Mouse (Mus musculus): ENCODE measurements around the gene Gm21974. TPM values are rescaled to one million over a fixed set of nuclear protein-coding genes. Genes with fewer than 3 reads are reported as not detected.
"Not testable (repeated sequence)": the region's sequence is repeated elsewhere in the genome, so short reads cannot be mapped to it uniquely, and the experiment has no call there.

Gene Gm21974
- polyA plus RNA-seq (2015; fragmentation: Nextera tagmentation; extraction: Ambion mirVana), result not detected in 2 replicates

DNA sequence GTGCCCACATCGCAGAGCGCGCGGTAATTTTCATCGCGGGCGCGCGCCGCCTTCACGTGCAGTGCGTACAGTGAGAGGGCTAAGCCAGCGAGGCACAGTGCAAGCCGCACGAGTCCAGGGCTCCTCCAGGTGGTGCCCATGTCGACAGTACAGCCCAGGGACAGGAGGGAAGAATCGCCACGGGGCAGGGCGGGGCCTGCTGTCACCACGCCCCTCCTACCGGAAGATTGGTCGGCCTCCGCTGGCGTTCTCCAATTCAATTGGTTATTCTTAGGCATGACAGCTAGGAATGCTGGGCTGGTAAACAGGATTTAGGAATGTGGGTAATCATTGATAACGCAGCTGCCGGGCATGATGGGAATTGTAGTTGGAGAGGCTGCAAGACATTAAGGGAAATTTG lies at the start of gene Gm21974, which contains the start of gene Vkorc1:
Gene Gm21974, minus strand, starts transcription at position 13 of the 400 bp plus-strand sequence.
Gene Vkorc1, minus strand, starts transcription at position 176 of the 400 bp plus-strand sequence.
- H3K9me3 ChIP-seq, result no peaks in the 10 kb centered on the region
- under 1% methylated on average over 26 of the region's 26 CpGs for WGBS
- peaks cover 15% of the 10 kb centered on the region for H3K4me1 ChIP-seq (replicated peaks)
- peak within 1 kb of the TSS; percentile 87 for H3K27ac ChIP-seq
- peak within 1 kb of the TSS; percentile 88 for H3K4me2 ChIP-seq (replicated peaks)
- H3K27me3 ChIP-seq (replicated peaks), result no peaks in the 10 kb centered on the region
- peak; percentile 94 for ATAC-seq
- H3K36me3 ChIP-seq, result peaks cover 4% of the 10 kb centered on the region; the same call in 1 of the 2 replicates
- H3K9ac ChIP-seq, result peak within 1 kb of the TSS; percentile 68
- peak within 1 kb of the TSS; percentile 64 for H3K4me3 ChIP-seq (replicated peaks)

- peak; percentile 59; the same call in 1 of the 2 replicates for ATAC-seq
- Histone ChIP-seq H3K9me3 (no peaks in the 10 kb centered on the region), H3K4me2 (replicated peaks) (peak overlapping the region; percentile 47), H3K36me3 (no peaks in the 10 kb centered on the region), H3K4me1 (replicated peaks) (peaks cover 4% of the 10 kb centered on the region; the same call in 1 of the 2 replicates), H3K27me3 (replicated peaks) (peaks cover 26% of the 10 kb centered on the region), H3K4me3 (replicated peaks) (no peak overlapping the region; the same call in 1 of the 2 replicates), H3K27ac (no peak overlapping the region), H3K9ac (no peak overlapping the region)
- 8% methylated on average over 23 of the region's 23 CpGs for WGBS
Observed at GRCm38 (mm10) chr7:127944614-127945013, 49.4 kb upstream of the Gm21974 start.

DNA sequence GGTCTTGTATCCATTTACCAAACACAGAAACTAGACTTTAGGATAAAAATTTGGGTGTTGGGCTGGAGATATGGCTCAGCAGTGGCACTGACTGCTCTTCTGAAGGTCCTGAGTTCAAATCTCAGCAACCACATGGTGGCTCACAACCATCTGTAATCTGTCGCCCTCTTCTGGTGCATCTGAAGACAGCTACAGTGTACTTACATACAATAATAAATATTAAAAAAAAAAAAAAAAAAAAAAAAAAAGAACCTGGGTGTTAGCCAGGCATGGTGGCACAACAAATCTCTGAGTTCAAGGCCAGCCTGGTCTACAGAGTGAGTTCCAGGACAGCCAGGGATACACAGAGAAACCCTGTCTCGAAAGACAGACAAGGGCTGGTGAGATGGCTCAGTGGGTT lies 46.8 kb upstream of the Gm21974 start:
- H3K4me1 ChIP-seq (replicated peaks); ATAC-seq: not testable (repeated sequence)

DNA sequence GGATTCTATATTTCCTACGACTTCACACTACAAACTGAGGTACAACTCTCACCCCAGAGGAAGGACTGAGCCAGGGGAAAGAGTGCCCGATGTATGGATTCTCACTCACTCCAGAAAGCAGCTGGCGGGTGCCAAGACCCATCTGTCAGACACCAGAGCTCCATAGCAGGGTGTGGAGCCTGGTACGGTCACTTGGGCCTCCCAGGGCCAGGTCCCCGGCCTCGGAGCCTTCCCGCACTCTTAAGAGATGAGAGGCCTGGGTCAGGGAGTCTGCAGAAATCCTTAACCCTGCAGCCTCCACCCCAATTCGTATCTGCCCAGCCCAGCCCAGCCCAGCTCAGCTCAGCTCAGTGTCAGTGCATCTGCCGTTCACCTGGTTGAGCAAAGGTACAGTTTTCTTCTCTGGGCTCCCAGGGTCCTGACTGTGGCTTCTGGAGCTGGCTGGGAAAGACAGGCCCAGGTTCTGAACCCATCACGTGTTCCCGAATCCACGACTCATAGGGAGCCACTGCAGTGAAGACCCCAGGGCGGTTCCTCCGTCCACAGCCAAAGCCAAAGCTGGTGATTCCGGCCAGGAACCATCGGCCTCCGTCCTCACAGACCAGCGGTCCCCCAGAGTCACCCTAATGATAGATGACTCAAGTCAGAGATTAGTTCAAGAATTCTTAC lies 41.1 kb upstream of the Gm21974 start:
- no peaks in the 10 kb centered on the region for H3K27me3 ChIP-seq (replicated peaks)
- no peaks in the 10 kb centered on the region for H3K9me3 ChIP-seq
- peak overlapping the region; percentile 75 for H3K4me3 ChIP-seq (replicated peaks)
- H3K4me1 ChIP-seq (replicated peaks), result peaks cover 31% of the 10 kb centered on the region
- no peaks in the 10 kb centered on the region for H3K36me3 ChIP-seq
- no peak for ATAC-seq
- H3K27ac ChIP-seq, result 0 out of 2 replicates have a peak overlapping the region, but pooled peaks have one; percentile 81
- peak overlapping the region; percentile 81 for H3K9ac ChIP-seq
- WGBS, result 55% methylated on average over 18 of the region's 18 CpGs
- peak overlapping the region; percentile 89 for H3K4me2 ChIP-seq (replicated peaks)

More for the DNA sequence above, 46.8 kb upstream of the Gm21974 start:
- not testable (repeated sequence) for H3K27ac ChIP-seq; H3K36me3 ChIP-seq; H3K4me2 ChIP-seq (replicated peaks); H3K9me3 ChIP-seq; H3K9ac ChIP-seq; H3K4me3 ChIP-seq (replicated peaks)
- peaks cover 26% of the 10 kb centered on the region for H3K27me3 ChIP-seq (replicated peaks)
- 47% methylated on average over 2 of the region's 2 CpGs for WGBS

- Histone ChIP-seq H3K9me3 (no peaks in the 10 kb centered on the region), H3K4me3 (replicated peaks) (peak overlapping the region; percentile 75), H3K27ac (peak overlapping the region; percentile 81), H3K36me3 (no peaks in the 10 kb centered on the region), H3K4me2 (replicated peaks) (peak overlapping the region; percentile 89), H3K9ac (peak overlapping the region; percentile 81), H3K27me3 (replicated peaks) (no peaks in the 10 kb centered on the region), H3K4me1 (replicated peaks) (peaks cover 35% of the 10 kb centered on the region)
- WGBS, result 1% methylated on average over 38 of the region's 38 CpGs
- ATAC-seq, result peak; percentile 29
Observed at GRCm38 (mm10) chr7:127935748-127936159, 40.5 kb upstream of the Gm21974 start.

DNA sequence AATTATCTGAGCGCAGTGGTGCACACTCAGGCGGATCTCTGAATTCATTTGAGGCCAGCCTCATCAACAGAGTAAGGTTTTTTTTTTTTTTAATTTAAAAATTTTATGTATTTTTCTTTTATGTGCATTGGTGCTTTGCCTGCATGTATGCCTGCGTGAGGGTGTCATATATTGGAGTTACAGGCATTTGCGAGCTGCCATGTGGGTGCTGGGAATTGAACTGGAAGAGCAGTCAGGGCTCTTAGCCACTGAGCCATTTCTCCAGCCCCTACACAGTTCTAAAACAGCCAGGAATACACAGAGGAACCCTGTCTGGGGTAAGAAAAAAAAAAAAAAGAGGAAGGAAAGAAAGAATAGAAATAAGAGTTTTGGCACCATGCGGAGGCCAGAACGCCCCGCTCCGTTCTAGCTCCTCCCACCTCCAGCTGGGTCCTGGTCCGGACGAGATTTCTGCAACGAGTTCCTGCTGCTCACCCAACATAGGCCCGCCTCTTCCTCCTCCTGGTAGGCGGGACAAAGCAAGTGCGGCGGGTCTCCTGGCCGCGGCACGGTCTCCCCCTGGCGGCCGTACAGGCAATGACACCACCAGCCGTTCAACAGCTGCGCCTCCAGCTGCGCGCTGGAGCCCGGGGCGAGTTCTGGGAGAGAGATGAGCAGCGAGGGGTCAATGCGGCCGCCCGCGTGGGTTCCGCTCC lies 39.9 kb upstream of the Gm21974 start:
- H3K27ac ChIP-seq, result peak overlapping the region; percentile 81
- H3K36me3 ChIP-seq, result no peaks in the 10 kb centered on the region
- H3K9ac ChIP-seq, result peak overlapping the region; percentile 81
- peaks cover 35% of the 10 kb centered on the region for H3K4me1 ChIP-seq (replicated peaks)
- peak; percentile 92 for ATAC-seq
- H3K4me3 ChIP-seq (replicated peaks), result peak overlapping the region; percentile 75
- H3K4me2 ChIP-seq (replicated peaks), result peak overlapping the region; percentile 89
- no peaks in the 10 kb centered on the region for H3K27me3 ChIP-seq (replicated peaks)
- no peaks in the 10 kb centered on the region for H3K9me3 ChIP-seq
- WGBS, result 6% methylated on average over 32 of the region's 32 CpGs

GRCm38 (mm10) chr7:127934075-127934474 lies 38.8 kb upstream of the Gm21974 start:
- H3K4me2 ChIP-seq (replicated peaks), result no peak overlapping the region
- no peak for ATAC-seq
- H3K27ac ChIP-seq, result no peak overlapping the region
- no peak overlapping the region for H3K9ac ChIP-seq
- peaks cover 35% of the 10 kb centered on the region for H3K4me1 ChIP-seq (replicated peaks)
- H3K27me3 ChIP-seq (replicated peaks), result no peaks in the 10 kb centered on the region
- no peaks in the 10 kb centered on the region for H3K36me3 ChIP-seq
- H3K9me3 ChIP-seq, result no peaks in the 10 kb centered on the region
- no peak overlapping the region for H3K4me3 ChIP-seq (replicated peaks)
- 85% methylated on average over 5 of the region's 5 CpGs for WGBS

DNA sequence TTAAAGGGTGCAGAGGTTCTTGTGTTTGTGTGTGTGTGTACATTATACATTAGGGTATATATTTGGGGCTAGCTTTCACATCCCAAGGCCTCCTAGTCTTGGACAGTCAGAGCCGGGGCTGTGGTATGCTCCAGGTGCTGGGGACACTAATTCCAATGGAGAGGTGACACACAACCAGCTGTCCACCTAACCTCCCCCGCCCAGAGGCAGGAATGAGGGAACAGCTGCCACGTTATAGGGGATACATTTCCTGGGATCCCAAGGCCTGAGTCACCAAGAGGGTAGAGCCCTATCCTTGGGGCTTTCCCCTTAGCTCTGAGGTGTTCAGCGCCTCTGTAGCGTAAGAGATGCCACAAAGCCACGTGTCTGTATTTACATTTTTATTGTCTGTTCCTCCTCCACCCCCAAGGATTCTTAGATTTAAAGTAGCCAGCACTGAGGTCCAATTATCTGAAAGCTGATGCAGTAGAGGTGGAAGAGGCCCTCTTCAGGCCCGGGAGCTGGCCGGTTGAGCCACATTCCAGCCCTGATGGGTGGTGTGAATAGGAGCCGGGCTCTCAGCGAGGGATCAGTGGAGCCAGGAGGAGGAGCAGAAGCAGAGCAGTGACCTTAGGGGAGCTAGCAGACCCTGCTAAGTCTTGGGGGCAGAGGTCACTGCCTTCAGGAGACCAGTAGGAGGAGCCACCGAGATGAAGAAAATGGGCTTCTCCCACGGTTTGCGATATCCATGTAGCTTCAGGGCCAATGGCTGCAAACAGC lies 37.2 kb upstream of the Gm21974 start:
- WGBS, result 23% methylated on average over 13 of the region's 13 CpGs
- no peak for ATAC-seq
- Histone ChIP-seq H3K4me3 (replicated peaks) (no peak overlapping the region), H3K4me1 (replicated peaks) (peaks cover 40% of the 10 kb centered on the region), H3K27ac (peak overlapping the region; percentile 80), H3K4me2 (replicated peaks) (peak overlapping the region; percentile 25), H3K9ac (no peak overlapping the region), H3K27me3 (replicated peaks) (no peaks in the 10 kb centered on the region; the same call in 1 of the 2 replicates), H3K36me3 (no peaks in the 10 kb centered on the region), H3K9me3 (no peaks in the 10 kb centered on the region)

DNA sequence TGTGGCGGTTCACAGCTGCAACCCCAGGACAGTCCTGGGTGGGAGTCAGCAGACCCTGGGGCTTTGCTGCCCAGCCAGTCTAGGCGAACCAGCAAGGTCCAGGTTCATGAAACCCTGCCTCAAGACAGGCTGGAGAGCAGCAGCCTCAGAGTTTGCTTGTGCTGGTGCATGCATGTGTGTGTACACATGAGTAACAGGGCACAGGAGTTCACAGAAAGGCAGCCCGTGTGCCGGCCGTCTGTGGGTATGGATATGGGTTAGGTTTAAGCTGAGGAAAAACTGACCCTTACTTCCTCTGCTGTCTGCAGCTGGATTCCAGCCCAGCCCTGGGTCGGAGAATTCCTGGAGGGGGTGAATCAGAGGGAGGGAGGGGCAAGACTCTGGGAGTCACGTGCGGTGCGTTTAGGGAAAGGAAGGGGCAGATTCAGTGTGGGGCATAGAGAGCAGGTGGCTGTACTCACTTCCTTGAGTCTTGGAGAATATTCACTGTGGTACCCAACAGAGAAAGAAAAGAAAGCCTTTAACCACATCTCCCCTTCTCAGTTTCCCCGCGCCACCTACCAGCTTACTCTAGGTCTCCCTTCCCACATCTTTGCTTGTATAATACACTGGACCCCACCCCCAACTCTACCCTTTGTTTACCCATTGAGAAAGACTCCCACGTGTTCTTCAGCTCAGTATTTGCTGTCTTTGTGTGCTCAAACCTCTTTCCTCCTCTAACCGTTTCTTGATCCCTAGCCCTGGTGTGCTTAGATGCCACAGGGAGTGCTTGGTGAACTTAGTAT lies 36.3 kb upstream of the Gm21974 start:
- Histone ChIP-seq H3K36me3 (no peaks in the 10 kb centered on the region; the same call in 1 of the 2 replicates), H3K4me2 (replicated peaks) (peak overlapping the region; percentile 25), H3K27me3 (replicated peaks) (no peaks in the 10 kb centered on the region; the same call in 1 of the 2 replicates), H3K4me1 (replicated peaks) (peaks cover 43% of the 10 kb centered on the region), H3K9me3 (no peaks in the 10 kb centered on the region), H3K27ac (peak overlapping the region; percentile 80), H3K4me3 (replicated peaks) (no peak overlapping the region), H3K9ac (peak overlapping the region; percentile 34)
- peak; percentile 9 for ATAC-seq
- 21% methylated on average over 13 of the region's 13 CpGs for WGBS

DNA sequence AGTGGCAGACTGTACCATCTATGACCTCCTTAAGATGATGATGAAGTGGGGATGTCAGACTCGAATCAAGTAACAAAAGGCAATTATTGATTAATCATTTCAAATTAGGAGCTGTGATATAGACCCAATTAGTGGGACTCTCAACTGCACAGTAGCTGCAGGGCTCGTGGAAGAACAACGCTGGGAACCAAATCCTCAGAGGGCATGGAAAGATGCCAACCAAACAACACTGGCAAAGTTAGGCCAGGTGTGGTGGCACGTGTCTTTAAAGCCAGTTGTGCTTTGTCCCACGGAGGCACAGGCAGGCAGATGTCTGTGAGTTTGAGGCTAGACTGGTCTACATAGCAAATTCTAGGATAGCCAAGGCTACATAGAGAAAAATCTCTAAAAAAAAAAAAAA lies 35.4 kb upstream of the Gm21974 start:
- peak overlapping the region; percentile 54; the same call in 1 of the 2 replicates for H3K4me2 ChIP-seq (replicated peaks)
- no peak for ATAC-seq
- H3K4me1 ChIP-seq (replicated peaks), result peaks cover 41% of the 10 kb centered on the region
- H3K9me3 ChIP-seq, result no peaks in the 10 kb centered on the region
- H3K36me3 ChIP-seq, result peaks cover 3% of the 10 kb centered on the region
- no peak overlapping the region for H3K4me3 ChIP-seq (replicated peaks)
- no peaks in the 10 kb centered on the region; the same call in 1 of the 2 replicates for H3K27me3 ChIP-seq (replicated peaks)
- 75% methylated on average over 5 of the region's 5 CpGs for WGBS
- no peak overlapping the region; the same call in 1 of the 2 replicates for H3K9ac ChIP-seq
- H3K27ac ChIP-seq, result 0 out of 2 replicates have a peak overlapping the region, but pooled peaks have one; percentile 79

DNA sequence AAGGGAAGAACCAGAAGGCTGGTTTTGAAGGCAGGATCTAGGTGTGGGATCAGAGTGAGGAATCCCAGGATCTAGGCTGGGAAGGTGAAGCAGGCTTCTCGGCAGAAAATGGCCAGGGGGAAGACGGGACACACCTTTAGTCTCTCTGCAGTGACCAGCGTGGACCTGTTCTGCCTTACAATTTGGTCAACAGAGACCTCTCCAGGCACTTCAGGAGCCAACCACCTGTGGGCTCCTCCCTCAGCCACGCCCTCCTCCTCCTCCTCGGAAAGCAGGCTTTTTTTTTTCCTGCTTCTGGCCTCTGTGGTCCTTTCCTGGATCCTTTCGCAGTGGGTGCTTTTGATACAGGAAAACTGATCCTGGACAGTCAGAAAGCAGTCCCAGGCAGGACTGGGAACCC lies 34.7 kb upstream of the Gm21974 start, which contains the start of gene Prss8:
Gene Prss8, minus strand, starts transcription at position 182 of the 400 bp plus-strand sequence.
- Histone ChIP-seq H3K9ac (peak within 1 kb of the TSS; percentile 70), H3K9me3 (no peaks in the 10 kb centered on the region), H3K4me1 (replicated peaks) (peaks cover 42% of the 10 kb centered on the region), H3K27ac (peak within 1 kb of the TSS; percentile 79), H3K4me3 (replicated peaks) (peak within 1 kb of the TSS; percentile 49), H3K36me3 (peaks cover 3% of the 10 kb centered on the region), H3K27me3 (replicated peaks) (no peaks in the 10 kb centered on the region; the same call in 1 of the 2 replicates), H3K4me2 (replicated peaks) (peak within 1 kb of the TSS; percentile 54)
- WGBS, result 18% methylated on average over 6 of the region's 6 CpGs
- peak; percentile 50 for ATAC-seq

Data from intestine, embryonic 15.5 days (tissue).